Mouse (Mus musculus): Measurements from ENCODE around the gene Sparcl1. TPM values are rescaled to one million over a fixed set of nuclear protein-coding genes. Genes with fewer than 3 reads are reported as not detected.
A peak's percentile ranks its signal among the peaks of the same experiment; 100 is the strongest.

Sparcl1 gene
- polyA plus RNA-seq, 1 experiment, result not detected

DNA sequence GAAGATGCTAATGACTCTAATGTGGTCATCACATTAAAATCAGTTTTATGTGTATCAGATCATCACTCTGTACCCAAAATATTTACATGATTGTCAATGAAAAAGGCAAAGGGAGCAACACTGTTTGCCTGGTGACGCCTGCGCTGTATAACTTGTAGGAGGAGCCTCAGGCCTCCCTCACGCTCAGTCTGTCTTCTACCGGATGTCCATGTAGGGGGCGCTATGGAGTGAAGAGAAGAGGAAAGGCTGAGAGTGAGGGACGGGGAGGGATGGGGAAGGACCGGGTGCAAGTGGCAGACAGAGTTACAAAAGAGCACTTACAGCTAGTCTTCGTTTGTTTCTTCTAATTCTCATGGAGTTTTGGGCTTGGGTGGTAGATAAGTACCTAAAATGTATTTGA lies 60.6 kb downstream of the Sparcl1 start:
- Histone ChIP-seq H3K79me3 (ENCODE audit: low read depth) (peaks cover 7% of the 10 kb centered on the region), H3K36me3 (ENCODE audit: control insufficient read depth, insufficient read depth) (peaks cover 35% of the 10 kb centered on the region), H3K27me3 (ENCODE audit: control insufficient read depth, insufficient read depth, insufficient read length) (no peaks in the 10 kb centered on the region), H3K4me3 (ENCODE audit: insufficient read depth, poor library complexity, severe bottlenecking) (no peak overlapping the region), H3K79me2 (ENCODE audit: control insufficient read depth, insufficient read depth) (peaks cover 40% of the 10 kb centered on the region), H3ac (ENCODE audit: control insufficient read depth, insufficient read length, low read depth) (no peak overlapping the region)
- TF ChIP-seq MAX (IDR thresholded peaks at IDR 0.05), result no peak
- TF ChIP-seq CTCF (IDR thresholded peaks at IDR 0.05; ENCODE audit: control insufficient read depth, insufficient read depth, insufficient read length), result no peak
- TF ChIP-seq MYOD1 (IDR thresholded peaks at IDR 0.05; ENCODE audit: control insufficient read depth, insufficient read length, low read depth), result no peak
- no peak for TF ChIP-seq MYOG (IDR thresholded peaks at IDR 0.05; ENCODE audit: control insufficient read depth, extremely low read depth, insufficient read length)
- no peak for TF ChIP-seq FOSL1 (IDR thresholded peaks at IDR 0.05; ENCODE audit: insufficient read depth, low read length, poor library complexity, severe bottlenecking)
- no peak for TF ChIP-seq CEBPB (IDR thresholded peaks at IDR 0.05; ENCODE audit: low read depth)
- TF ChIP-seq USF1 (IDR thresholded peaks at IDR 0.05; ENCODE audit: low read depth), result no peak

DNA sequence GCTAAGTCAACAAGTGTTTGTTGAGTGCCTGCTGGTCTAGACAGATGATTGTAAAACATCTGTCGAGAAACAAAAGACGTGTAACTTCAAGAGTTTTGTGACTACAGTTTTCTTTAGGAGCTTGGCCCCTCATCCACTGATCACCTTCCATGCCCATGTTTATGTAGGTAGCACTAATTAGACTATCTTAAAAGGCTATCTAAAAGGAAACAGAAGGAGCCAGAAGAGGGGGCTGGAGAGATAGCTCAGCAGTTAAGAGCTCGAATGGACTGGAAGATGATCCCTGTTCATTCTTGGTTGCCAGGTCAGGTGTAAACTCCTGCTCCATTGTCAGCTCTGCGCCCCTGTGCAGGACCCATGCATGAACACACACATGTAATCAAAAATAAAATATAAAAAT lies 65.4 kb downstream of the Sparcl1 start:
- Histone ChIP-seq H3K79me2 (ENCODE audit: control insufficient read depth, insufficient read depth) (peaks cover 44% of the 10 kb centered on the region), H3K27me3 (ENCODE audit: control insufficient read depth, insufficient read depth, insufficient read length) (no peaks in the 10 kb centered on the region), H3ac (ENCODE audit: control insufficient read depth, insufficient read length, low read depth) (no peak overlapping the region), H3K79me3 (ENCODE audit: low read depth) (peaks cover 10% of the 10 kb centered on the region), H3K4me3 (ENCODE audit: insufficient read depth, poor library complexity, severe bottlenecking) (peak overlapping the region; percentile 66), H3K36me3 (ENCODE audit: control insufficient read depth, insufficient read depth) (peaks cover 27% of the 10 kb centered on the region)
- TF ChIP-seq CEBPB (IDR thresholded peaks at IDR 0.05; ENCODE audit: low read depth) (no peak), FOSL1 (IDR thresholded peaks at IDR 0.05; ENCODE audit: insufficient read depth, low read length, poor library complexity, severe bottlenecking) (no peak), USF1 (IDR thresholded peaks at IDR 0.05; ENCODE audit: low read depth) (no peak), CTCF (IDR thresholded peaks at IDR 0.05; ENCODE audit: control insufficient read depth, insufficient read depth, insufficient read length) (no peak), MYOD1 (IDR thresholded peaks at IDR 0.05; ENCODE audit: control insufficient read depth, insufficient read length, low read depth) (no peak), MAX (IDR thresholded peaks at IDR 0.05) (no peak), MYOG (IDR thresholded peaks at IDR 0.05; ENCODE audit: control insufficient read depth, extremely low read depth, insufficient read length) (no peak)

DNA sequence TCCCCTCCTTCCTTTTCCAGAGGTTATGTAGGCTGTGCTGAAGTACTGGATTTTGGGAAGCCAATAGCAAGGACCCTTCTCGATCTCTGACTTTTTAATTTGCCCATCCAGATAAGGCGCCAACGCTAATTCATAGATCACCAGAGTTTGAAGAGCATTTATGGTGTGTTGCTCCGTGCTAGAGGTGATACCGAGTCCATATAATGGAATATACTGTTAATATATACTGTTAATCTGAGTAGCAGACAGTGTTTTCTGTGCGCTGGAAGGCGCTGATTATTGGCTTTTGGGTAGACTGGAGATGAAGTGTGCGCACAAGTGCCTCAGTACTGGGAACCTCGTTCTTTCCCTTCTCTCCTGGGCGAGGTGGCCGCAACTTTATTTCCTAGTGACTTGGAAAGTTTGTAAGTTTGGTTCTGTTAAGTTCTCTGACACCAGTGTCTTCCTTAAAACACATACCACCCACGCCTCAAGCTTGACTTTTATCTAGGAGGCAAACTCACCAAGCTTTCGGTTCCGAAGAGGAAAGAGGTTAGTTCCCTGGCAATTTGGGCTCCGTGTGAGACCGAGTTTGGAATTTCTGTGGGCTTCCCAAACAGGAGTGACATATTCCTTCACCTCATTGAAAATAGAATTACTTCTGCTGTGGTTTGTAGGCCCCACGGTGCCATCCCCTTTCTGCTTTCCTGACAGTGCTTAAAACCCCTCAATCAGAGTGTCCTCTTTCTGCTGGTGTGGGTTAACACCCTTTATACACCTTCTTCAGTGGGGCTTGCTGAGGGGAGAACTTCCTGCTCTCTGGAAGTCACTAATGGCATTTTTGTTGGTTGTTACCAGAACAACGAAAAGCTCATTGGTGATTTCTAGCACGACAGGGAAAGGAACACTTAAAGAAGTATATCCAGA lies 66.1 kb downstream of the Sparcl1 start:
- Histone ChIP-seq H3K4me3 (ENCODE audit: insufficient read depth, poor library complexity, severe bottlenecking) (peak overlapping the region; percentile 66), H3K27me3 (ENCODE audit: control insufficient read depth, insufficient read depth, insufficient read length) (no peaks in the 10 kb centered on the region), H3K79me3 (ENCODE audit: low read depth) (peaks cover 10% of the 10 kb centered on the region), H3K79me2 (ENCODE audit: control insufficient read depth, insufficient read depth) (peaks cover 37% of the 10 kb centered on the region), H3ac (ENCODE audit: control insufficient read depth, insufficient read length, low read depth) (peak overlapping the region; percentile 76), H3K36me3 (ENCODE audit: control insufficient read depth, insufficient read depth) (peaks cover 25% of the 10 kb centered on the region)
- TF ChIP-seq MAX (IDR thresholded peaks at IDR 0.05), result no peak
- no peak for TF ChIP-seq MYOG (IDR thresholded peaks at IDR 0.05; ENCODE audit: control insufficient read depth, extremely low read depth, insufficient read length)
- no peak for TF ChIP-seq CTCF (IDR thresholded peaks at IDR 0.05; ENCODE audit: control insufficient read depth, insufficient read depth, insufficient read length)
- no peak for TF ChIP-seq USF1 (IDR thresholded peaks at IDR 0.05; ENCODE audit: low read depth)
- TF ChIP-seq MYOD1 (IDR thresholded peaks at IDR 0.05; ENCODE audit: control insufficient read depth, insufficient read length, low read depth), result no peak
- no peak for TF ChIP-seq CEBPB (IDR thresholded peaks at IDR 0.05; ENCODE audit: low read depth)
- TF ChIP-seq FOSL1 (IDR thresholded peaks at IDR 0.05; ENCODE audit: insufficient read depth, low read length, poor library complexity, severe bottlenecking), result no peak

DNA sequence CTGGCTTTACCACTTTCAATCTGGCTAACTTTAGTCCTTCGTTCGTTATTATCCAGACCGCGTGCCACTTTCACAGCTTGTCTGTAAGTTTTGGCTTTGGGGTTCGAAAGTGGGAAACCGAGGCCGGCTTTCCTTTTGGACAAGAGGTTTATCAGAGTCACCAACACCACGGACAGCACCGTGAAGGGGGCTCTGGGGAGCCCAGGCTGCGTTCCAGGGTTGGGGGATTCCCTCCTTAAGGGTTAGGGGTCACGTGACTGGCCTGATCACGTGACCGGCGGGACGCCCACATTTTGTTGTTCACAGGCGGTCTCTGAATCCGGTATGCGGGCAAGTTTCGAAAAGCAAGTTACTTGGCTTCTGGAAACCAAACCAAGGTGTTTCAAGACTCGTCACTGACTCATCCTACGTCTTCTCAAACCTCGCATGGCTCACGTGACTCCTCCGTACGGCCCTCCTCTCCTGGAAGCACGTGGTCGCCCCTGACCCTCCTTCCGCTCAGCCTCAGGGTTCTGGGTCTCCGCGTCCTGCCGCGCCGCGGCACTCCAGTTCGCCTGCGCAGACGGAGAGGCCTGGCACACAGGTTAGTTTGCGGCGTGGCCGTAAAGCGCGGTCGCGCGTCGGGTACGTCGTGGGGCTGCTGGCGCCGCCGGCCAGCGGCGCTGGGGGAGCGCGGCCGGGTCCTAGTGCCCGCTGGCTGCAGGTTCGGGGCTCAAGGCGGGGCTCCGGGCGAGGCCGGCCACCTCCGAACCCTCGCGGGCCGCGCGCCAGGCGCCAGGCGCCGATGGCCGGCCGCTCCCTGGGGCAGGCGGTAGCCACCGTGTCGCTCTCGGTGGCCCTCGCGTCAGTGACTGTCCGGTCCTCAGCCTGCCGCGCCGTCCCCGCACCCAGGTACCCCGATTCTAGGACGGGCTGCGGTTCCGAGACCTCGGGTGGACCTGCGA lies 67.0 kb downstream of the Sparcl1 start, which contains the start of gene Nudt9:
Nudt9 (plus strand) TSS at position 51 of the 944 bp plus-strand sequence.
- no peaks in the 10 kb centered on the region for H3K27me3 ChIP-seq (ENCODE audit: control insufficient read depth, insufficient read depth, insufficient read length)
- peaks cover 10% of the 10 kb centered on the region for H3K79me3 ChIP-seq (ENCODE audit: low read depth)
- peaks cover 16% of the 10 kb centered on the region for H3K36me3 ChIP-seq (ENCODE audit: control insufficient read depth, insufficient read depth)
- peak within 1 kb of the TSS; percentile 66 for H3K4me3 ChIP-seq (ENCODE audit: insufficient read depth, poor library complexity, severe bottlenecking)
- TF ChIP-seq USF1 (IDR thresholded peaks at IDR 0.05; ENCODE audit: low read depth) (peak; percentile 96), MAX (IDR thresholded peaks at IDR 0.05) (peak; percentile 94), CEBPB (IDR thresholded peaks at IDR 0.05; ENCODE audit: low read depth) (no peak)
- peaks cover 34% of the 10 kb centered on the region for H3K79me2 ChIP-seq (ENCODE audit: control insufficient read depth, insufficient read depth)
- peak within 1 kb of the TSS; percentile 76 for H3ac ChIP-seq (ENCODE audit: control insufficient read depth, insufficient read length, low read depth)

DNA sequence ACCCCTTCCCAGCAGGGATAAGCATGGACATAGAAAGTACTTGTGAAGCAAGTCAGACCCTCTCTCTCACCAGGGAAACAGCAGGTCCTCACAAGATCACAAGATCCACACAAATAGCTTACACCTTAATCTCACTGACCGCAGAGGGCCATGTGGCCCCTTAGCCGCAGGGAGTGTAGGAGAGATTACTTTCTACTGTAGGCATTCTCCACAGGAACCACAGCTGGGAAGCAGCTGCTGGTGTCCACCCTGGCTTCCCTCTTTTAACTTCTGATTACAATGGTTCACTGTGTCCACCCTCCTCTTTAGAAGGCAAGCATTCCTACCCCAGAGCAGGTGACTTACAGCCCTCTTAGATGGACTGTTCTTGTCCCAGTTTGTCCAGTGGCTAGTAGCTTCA lies 69.8 kb downstream of the Sparcl1 start:
- peaks cover 19% of the 10 kb centered on the region for H3K79me2 ChIP-seq (ENCODE audit: control insufficient read depth, insufficient read depth)
- TF ChIP-seq MYOD1 (IDR thresholded peaks at IDR 0.05; ENCODE audit: control insufficient read depth, insufficient read length, low read depth) (peak; percentile 6), MYOG (IDR thresholded peaks at IDR 0.05; ENCODE audit: control insufficient read depth, extremely low read depth, insufficient read length) (no peak)
- H3K79me3 ChIP-seq (ENCODE audit: low read depth), result peaks cover 4% of the 10 kb centered on the region

More for the DNA sequence above, 69.8 kb downstream of the Sparcl1 start:
- no peak overlapping the region for H3ac ChIP-seq (ENCODE audit: control insufficient read depth, insufficient read length, low read depth)
- no peak overlapping the region for H3K4me3 ChIP-seq (ENCODE audit: insufficient read depth, poor library complexity, severe bottlenecking)
- H3K27me3 ChIP-seq (ENCODE audit: control insufficient read depth, insufficient read depth, insufficient read length), result no peaks in the 10 kb centered on the region
- no peaks in the 10 kb centered on the region for H3K36me3 ChIP-seq (ENCODE audit: control insufficient read depth, insufficient read depth)

Measured in C2C12 (cell line).